Mouse (Mus musculus) urinary bladder, postnatal 36 days (tissue): ENCODE data around the gene Zbtb7a.

ENCODE experiments used
- DNase-seq, 2 experiments: peaks; one replicate each; pipeline ENCODE4 v3.0.0; 2022; ENCODE audit warnings: low spot score in 2 of 2, mixed read lengths in 1 of 2

Gene Zbtb7a

DNA sequence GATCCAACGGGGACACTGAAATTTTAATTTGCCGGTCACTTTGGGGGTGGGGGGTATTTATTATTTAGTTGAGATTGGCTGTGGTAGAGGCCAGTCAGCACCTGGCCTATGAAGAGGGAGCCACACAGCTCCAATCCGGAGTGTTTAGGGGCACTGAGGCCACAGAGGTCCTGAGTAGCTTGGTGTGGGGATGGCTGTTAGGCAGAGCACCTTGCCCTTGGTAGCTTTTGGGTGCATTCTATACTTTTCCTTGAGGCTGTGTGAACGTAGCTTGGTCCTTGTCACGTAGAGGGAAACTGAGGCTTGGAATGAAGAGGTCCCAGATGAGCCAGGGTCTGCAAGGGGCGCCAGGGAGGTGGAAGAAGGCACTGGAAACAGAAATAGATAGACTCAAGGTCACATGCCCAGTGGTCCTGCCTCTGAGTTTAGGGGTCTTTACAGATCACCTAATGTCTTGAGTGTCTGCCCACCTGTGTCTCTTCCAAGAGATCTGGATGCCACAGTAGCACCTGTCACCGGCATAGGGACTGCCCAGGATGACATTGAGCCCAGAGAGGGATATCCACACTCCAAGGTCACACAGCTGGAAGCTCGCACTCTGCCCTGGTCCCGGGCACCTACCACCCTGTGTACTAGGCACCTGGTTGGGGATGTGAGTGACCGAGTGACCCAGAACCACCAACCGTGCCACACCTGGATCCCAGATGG lies 4.0 kb downstream of the Zbtb7a start:
- no peak for DNase-seq

DNA sequence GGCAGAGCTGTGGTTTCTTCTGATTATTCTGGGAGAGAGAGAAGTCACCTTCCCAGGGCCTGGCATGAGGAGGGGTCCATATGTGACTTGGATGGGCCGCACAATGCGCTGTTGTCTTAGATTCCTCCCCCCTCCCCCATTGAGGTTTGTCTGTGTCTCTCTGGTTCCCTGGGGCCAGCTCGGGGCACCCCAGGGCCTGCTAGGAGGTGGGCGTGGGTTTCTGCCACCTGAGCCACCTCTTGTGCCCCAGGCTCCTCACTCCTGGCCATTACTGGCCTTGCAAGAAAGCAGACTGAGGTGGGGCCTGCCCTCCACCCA lies 4.5 kb downstream of the Zbtb7a start:
- no peak for DNase-seq

DNA sequence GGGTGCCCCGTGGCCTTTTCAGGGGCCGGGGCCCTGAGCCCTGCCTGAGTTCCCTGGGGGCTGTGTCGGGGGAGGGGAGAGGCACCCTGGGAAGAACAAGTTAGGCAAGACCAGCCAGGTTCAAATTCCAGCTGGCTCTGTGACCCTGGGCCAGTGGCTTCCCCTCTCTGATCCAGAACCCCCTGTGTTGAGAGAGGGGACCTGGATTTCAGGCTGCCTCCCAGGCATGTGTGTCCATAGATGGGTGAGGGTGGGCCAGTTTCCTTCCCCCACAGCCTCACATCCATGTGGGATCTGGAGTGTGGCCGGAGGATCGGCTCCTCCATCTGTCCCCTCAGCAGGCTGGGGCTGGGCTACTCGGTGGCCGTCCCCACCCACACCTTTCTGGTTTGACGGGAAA lies 5.0 kb downstream of the Zbtb7a start:
- no peak for DNase-seq

DNA sequence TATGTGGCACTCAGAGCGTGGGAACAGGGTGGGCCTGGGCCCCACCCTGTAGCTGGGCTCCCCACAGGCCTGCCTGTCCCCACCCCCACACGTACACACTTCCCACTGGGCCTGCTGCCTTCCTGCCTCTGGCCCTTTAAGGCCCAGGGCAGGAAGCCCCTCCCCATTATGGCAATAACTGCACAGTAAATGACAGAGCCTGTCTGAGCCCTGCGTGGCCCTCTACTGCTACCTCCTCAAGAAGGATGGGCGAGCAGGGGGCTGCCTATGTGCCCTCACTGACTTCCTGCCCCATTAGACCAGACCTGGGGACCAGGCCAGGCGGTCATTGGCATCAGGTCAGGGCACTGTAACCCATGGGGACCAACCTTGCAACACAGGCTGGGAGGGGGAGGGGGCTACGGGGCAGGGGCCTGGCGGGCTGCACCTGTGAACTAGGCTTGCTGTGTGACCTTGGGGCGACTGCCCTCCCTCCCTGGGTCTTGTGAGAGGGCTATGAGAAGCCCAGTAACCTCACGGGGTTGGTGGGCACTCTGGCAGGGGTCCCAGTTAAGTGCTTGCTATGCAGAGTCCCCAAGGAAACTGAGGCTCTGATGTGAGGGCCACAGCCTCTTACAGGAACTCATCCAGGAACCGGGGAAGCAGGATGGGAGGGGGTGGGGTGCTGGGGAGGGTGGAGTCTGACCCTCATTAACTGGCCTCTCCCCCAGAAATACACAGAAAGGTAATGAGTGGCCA lies 5.9 kb downstream of the Zbtb7a start:
- peak in 1 of 2 experiments; percentile 46 for DNase-seq

DNA sequence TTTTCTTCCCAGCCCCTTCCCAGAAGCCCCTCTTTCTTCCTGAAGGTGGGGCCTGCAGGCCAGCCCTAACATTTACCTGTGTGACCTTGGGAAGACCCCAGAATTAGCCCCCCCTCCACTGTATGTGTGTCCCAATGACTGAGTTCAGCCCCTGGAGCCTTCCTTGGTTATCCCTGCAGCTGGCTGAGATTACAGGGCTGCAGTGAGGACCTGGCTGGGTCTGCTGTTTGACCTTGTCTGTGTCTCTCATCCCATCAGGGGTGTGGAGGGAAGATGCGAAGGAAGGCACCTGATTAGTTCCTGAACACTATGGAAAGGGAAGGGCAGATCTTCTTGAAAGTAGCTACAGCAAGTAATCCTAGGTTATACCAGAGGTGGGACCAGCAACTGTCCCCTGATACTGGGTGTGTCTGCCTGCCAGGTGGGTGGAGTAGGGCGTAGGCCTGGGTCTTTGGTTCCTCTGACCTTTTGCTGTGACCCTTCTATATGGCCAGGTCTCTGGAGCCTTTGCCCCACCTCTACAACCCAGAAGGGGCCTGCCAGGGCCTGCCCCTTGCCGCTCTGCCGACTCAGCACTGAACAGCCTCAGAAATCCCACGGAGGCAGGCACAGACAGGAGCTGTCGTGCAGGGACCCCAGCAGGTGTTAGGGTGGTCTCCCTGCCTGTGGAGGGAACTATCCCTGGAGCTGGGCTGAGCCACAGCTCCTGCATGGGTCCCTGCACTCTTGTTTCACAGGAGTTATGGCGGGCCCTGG lies 6.6 kb downstream of the Zbtb7a start:
- no peak for DNase-seq

DNA sequence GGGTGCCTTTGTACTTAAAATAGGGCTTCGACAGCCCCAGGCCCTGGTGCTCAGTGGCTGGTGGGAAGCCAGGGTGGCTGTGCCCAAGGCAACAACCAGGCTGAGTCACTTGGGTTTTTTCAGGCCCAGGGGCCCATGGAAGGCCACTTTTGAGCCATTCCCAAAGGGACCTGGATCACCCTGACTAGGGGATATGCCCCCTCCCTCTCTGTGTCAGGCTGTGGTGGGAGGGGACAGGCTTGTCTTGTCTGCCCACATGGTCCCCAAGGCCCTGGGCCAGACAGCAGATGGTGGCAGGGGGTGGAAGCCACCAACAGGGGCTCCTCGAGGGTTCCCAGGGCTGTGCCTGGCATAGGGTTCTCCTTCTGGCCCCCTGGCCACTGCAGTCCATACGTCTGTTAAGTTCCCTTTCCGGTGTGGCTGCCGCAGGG lies 7.5 kb downstream of the Zbtb7a start:
- DNase-seq, result no peak

DNA sequence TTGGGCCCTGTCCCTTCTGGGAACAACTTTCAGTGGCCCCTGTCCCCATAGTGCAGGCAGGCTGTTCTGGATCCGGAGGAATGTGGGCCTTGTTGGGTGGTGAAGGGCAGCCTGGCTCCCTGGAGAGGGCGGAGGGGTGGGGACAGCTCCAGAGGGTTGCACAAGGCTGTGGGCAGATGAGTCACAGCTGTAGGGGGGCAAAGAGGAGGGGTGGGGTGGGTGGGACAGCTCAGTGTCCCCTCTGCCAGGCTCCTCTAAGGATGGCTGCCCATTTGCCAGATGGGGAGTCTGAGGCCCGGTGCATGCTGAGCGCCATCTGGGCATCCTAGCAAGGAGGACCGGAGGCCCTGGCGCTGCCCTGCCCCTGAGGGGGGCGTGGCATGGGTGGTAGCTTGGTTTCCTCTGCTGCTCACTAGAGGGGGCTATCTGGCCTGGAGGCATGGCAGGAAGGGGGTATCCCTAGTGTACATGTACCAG lies 8.2 kb downstream of the Zbtb7a start:
- peak in 1 of 2 experiments; percentile 65 for DNase-seq

DNA sequence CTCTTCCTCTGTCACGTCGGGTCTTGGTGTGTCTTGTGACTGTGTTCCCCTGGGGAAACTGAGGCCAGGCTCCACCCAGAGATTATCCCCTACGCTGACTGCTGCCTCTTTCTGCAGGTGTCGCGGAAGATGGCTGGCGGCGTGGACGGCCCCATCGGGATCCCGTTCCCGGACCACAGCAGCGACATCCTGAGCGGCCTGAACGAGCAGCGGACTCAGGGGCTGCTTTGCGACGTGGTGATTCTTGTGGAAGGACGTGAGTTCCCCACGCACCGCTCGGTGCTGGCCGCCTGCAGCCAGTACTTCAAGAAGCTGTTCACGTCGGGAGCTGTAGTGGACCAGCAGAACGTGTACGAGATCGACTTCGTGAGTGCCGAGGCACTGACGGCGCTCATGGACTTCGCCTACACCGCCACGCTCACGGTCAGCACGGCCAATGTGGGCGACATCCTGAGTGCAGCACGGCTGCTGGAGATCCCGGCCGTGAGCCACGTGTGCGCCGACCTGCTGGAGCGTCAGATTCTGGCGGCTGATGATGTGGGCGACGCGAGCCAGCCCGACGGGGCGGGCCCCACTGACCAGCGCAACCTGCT lies 8.9 kb downstream of the Zbtb7a start:
- DNase-seq, result no peak

DNA sequence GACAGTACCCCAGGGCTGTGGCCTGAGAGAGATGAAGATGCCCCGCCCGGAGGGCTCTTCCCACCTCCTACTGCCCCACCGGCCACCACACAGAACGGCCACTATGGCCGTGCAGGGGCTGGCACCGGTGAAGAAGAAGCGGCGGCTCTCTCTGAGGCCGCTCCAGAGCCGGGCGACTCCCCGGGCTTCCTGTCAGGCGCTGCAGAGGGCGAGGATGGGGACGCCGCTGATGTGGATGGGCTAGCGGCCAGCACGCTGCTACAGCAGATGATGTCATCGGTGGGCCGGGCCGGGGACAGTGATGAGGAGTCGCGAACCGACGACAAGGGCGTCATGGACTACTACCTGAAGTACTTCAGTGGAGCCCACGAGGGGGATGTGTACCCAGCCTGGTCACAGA lies 9.6 kb downstream of the Zbtb7a start:
- DNase-seq, result no peak

DNA sequence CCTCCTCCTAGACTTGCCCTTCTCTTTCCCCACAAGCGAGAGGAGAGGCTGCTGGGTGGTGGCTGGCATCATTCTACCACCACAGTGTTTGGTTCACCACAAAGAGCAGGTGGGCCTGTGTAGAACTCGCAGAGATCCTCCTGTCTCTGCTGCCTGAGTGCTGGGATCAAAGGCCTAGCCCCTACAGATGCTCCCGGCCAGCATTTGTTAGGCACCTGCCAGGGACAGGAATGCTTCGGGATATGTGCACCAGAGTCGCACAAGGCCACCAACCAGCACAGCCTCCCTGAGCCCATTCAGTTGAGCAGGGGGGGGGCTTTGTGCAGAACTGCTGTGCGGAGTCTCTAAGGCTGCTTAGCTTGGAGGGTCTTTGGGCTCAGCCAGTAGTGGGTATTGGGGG lies 10.3 kb downstream of the Zbtb7a start:
- DNase-seq, result no peak

DNA sequence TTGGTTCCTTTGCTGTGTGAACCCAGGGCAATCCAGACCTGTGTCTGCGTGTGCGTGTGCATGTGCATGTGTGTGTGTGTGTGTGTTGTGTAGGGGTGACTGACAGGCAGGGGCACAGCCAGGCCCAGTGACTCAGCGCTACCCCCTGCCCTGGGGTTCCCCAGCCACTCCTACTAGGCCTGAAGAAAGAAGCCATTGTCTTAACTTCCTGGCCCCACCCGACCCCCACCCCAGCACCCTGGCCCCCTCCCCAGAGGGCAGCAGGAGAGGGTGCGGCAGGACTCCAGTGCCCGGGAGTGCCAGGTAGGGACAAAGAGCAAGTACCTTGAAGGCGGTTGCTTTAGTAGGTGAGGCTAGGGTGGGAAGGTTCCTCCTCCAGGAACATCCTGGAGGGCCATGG lies 10.8 kb downstream of the Zbtb7a start:
- no peak for DNase-seq

DNA sequence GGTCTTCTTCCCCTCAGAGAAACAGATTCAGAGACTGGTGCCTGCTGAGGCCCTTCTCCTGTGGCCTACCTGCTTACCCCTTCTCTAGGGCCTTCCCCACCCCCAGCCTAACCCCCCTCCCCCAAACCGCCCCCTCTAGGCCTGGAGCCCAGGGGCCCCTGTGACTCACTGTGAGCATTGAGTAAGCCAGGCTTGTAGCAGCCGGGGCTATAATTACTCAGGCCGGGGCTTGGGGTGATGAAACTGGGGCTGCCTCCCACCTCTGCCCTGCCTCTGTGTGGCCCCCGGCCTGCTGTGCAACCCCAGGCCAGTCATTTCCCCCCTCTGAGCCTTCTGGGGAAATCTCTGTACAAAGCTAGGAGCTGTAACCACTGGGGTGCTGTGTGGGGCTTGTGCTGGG lies 11.3 kb downstream of the Zbtb7a start:
- DNase-seq, result no peak

DNA sequence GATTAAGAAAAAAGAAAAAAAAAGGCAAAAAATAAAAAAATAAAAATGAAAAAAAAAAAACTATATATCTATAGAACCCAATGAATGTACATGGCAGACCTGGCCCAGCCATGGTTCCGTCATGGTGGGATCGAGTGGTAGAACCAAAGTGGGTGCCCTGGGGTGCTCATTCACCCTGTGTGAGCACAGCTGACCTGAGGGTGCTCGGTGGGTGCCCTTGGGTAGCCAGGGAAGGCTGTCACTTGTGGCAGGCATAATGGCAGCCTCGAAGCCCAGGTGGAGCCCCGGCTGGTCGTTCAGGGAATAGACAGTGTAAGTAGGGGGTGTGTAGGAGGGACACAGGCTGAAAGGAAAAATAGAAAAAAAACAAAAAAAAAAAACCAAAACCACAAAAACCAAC lies 16.2 kb downstream of the Zbtb7a start:
- no peak for DNase-seq

DNA sequence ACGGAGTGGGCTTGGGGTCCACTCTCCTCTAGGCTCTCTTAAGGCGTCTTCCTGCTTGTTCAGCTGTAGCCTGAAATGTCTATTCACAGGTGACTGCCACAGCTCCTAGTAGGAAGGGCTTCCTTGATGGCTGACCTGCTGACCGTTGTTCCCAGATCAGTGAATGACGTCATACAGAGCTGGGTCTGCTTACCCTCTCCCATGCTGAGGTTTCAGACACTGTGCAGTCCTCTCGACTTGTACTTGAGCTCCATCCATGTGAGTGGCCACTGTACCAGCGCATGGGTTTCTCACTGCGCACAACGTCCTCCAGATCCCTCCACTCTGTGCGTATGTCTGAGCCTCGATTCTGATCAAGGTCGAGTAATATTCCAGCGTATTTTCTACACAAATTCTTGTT lies 17.6 kb downstream of the Zbtb7a start:
- no peak for DNase-seq

DNA sequence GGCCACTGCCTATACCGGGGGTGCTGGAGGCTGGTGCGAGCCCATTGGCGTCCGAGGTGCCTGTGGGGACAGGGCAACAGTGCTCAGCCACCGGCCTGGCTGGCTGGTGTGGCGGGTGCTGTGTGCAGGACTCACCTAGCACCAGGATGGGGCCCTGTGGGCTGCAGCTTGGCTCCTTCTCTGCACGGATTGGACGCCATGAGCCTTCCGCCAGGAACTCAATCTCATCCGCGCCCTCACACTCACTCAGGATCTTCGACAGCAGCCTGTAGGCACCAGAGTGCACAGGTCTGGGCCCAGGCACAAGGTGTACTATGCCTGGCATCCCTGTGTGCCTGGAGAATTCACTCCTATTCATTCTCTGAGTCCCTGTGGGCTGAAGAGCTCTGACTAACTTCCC lies 19.3 kb downstream of the Zbtb7a start:
- DNase-seq, result no peak

DNA sequence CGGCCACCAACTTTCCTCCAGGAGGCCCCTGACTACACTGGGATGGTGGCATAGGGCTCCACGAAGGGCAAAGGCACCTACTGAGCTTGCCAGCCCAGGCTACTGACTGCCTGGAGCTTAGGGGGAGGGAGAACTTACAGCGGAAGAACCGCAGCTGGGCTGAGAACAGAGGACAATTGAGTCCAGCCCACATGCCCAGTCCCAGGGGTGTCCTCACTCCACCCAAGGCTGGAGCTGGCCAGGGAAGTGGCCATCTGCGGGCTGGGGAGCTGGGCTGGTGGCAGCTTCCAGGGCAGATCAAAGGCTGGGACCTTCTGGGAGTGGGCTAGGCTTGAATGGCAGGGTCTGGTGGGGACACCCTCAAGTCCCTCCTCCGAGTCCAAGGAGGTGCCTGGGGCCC lies 19.7 kb downstream of the Zbtb7a start:
- DNase-seq, result no peak

DNA sequence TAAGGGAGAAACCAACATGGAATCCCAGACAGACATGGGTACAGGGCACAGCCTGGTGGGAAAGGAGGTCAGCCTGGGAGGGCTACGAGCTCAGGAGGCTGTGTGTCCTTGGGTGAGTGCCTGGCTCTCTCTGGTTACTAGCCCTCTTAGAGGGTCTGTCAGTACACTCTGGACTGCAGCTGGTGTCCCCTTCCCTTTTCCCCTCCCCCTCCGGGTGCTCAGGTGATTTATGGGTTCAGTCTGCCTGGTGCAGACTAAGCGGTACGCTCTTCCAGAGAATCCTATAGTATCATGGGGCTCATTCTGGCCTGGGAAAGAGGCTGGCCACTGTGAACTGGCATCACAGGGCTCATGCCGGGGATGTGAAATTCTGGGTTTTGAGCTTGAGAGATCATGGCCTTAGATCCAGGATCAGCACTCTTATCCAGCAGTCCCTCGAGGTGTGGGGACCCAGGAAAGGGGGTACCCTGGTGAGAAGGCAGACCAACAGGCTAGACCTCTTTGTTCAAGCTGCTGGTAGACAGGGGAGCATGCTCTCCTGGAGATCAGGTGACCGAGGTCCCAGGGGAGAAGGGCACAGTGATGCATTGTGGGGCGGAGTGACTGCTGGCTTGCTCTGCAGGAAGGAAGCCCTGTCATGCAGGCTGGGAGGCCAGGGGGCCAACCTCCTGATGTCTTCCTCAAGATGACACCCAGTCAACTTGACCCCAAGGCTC lies 26.7 kb downstream of the Zbtb7a start:
- DNase-seq, result no peak

DNA sequence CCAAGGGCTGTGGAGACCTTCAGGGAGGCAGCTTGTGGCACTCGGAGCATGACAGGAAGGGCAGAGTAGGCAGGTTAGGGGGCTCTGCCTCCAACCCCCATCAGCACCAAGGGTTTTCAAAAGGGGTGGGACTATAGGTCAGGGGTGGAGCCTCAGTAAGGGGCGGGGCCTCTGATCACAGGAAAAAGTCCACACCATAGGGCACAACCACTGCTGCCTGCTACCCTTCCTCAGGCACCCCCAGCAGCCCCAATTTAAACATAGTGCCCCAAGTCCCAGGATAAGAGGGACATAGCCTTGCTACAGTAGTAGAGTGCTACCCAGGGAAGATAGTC lies 27.3 kb downstream of the Zbtb7a start:
- DNase-seq, result no peak

DNA sequence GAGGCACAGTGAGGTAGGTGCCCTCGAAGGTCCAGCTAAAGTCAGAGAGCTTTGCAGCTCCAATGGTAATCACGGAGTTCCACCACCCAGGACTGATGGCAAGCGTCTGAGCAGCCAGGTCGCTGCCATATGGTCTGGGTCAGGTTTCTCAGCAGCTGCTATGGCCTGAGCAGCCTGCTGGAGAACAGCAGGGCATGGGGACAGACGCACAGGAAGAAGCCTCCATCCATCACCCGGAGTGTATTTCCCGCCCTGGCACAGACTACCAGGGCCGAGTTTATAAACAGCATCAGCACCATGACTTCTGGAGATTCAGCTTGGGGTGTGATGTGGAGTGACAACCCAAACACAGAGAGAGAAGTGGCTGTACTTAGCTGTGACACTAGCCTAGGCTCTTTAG lies 30.1 kb downstream of the Zbtb7a start:
- DNase-seq, result no peak

DNA sequence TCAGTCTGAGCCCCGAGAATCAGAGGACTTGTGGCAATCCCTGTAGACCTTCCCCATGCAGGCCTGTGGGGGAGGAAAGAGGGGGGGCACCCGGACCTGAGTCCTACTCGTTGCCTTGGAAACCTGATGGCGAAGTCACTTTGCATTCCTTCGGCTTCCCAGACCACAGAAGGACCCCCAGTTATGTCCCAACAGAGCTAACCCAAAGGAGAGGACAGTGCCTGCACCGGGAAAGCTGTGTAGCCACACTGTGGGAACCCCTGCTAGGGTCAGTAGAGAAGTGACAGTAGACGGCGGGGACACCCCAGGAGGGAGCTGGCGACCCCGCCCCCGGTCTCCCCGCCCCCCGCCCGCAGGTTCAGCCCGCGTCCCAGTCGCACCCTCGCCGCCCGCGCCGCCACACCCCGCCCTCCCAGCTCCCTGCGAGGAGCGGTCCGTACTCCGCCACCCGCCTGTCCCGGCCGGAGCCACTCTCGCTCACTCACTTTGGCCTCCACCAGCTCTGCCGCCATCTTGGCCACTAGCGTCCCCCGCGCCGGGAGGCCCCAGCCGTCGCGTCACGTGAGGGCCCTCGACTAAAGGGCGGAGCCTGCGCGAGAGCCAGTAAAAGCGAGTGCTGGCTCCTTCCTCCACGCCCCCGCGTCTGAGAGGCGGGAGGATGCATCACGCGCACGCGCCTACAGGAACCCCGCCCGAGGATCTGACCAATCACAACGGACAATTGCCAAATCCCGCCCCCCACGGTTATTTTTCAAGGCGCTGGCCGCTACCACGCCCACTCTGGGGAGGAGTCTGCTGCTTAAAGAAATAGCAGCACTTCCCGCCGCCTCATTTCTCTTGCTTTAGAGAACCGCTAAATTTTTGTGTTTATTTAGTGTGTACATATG lies 32.4 kb downstream of the Zbtb7a start, which contains the start of gene Pias4:
Gene Pias4, minus strand, starts transcription at position 724 of the 887 bp plus-strand sequence.
- peak; percentile 100 for DNase-seq

DNA sequence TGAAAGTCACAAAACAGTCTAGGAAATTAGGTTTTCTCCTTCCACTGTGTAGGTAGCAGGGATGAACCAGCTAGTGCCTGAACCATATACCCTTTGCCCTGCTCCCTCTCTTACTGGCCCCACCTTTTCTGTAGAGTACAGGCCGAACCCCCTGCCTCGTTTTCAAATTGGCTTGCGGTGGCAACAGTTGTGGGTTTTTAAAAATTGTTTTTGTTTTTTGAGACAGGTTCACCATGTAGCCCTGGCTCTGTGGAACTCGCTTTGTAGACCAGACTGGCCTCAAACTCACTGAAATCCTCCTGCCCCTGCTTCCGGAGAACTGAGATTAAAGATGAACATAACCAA lies 33.0 kb downstream of the Zbtb7a start:
- no peak for DNase-seq
